Mouse (Mus musculus) left cerebral cortex, adult 8-10 months (tissue): ENCODE measurements around the gene Aldh1a1. TPM values are rescaled to one million over a fixed set of nuclear protein-coding genes. Genes with fewer than 3 reads are reported as not detected.
"Not testable (repeated sequence)": the region's sequence is repeated elsewhere in the genome, so short reads cannot be mapped to it uniquely, and the experiment has no call there.

Experiments
- DNase-seq, 2 experiments: peaks; one replicate each; pipeline ENCODE4 v3.0.0; 2022; ENCODE audit warnings: low spot score in 2 of 2
- total RNA-seq, 4 experiments: library from RNA; stranded (reverse); gene quantifications; 2 replicates each; pipeline ENCODE4 v1.2.4; 2022

Aldh1a1 gene
- total RNA-seq = 10 to 100 TPM; 42.2 to 57.1 (median 47.7) TPM

GRCm38 (mm10) chr19:20492491-20492890 lies at the start of gene Aldh1a1:
TSS of gene Aldh1a1 (plus strand) at chr19:20492715.
- DNase-seq = no peak

GRCm38 (mm10) chr19:20447807-20448206 lies 44.7 kb upstream of the Aldh1a1 start:
- no peak for DNase-seq

GRCm38 (mm10) chr19:20449546-20449945 lies 43.0 kb upstream of the Aldh1a1 start:
- DNase-seq = no peak

- no peak for DNase-seq
Measured at GRCm38 (mm10) chr19:20451045-20451444, 41.5 kb upstream of the Aldh1a1 start.

- no peak for DNase-seq
Measured at GRCm38 (mm10) chr19:20484497-20484896, 8.0 kb upstream of the Aldh1a1 start.

GRCm38 (mm10) chr19:20491950-20492349 lies 565 bp upstream of the Aldh1a1 start:
- DNase-seq = no peak

- DNase-seq = no peak
Measured at GRCm38 (mm10) chr19:20496476-20496875, 4.0 kb downstream of the Aldh1a1 start.

GRCm38 (mm10) chr19:20505359-20505758 lies 12.8 kb downstream of the Aldh1a1 start:
- DNase-seq = no peak

GRCm38 (mm10) chr19:20506936-20507615 lies 14.6 kb downstream of the Aldh1a1 start:
- no peak for DNase-seq

GRCm38 (mm10) chr19:20508609-20509008 lies 16.1 kb downstream of the Aldh1a1 start:
- DNase-seq = no peak

GRCm38 (mm10) chr19:20511971-20512370 lies 19.5 kb downstream of the Aldh1a1 start:
- no peak for DNase-seq

- no peak for DNase-seq
Measured at GRCm38 (mm10) chr19:20513181-20513580, 20.7 kb downstream of the Aldh1a1 start.

- DNase-seq = no peak
Measured at GRCm38 (mm10) chr19:20513688-20514361, 21.3 kb downstream of the Aldh1a1 start.

GRCm38 (mm10) chr19:20516481-20516880 lies 24.0 kb downstream of the Aldh1a1 start:
- no peak for DNase-seq

- not testable (repeated sequence) for DNase-seq
Measured at GRCm38 (mm10) chr19:20529156-20529555, 36.6 kb downstream of the Aldh1a1 start.

- no peak for DNase-seq
Measured at GRCm38 (mm10) chr19:20529921-20530696, 37.6 kb downstream of the Aldh1a1 start.

GRCm38 (mm10) chr19:20536538-20536937 lies 44.0 kb downstream of the Aldh1a1 start:
- peak; percentile 45 to 76 for DNase-seq

GRCm38 (mm10) chr19:20541044-20541443 lies 48.5 kb downstream of the Aldh1a1 start:
- no peak for DNase-seq

- no peak for DNase-seq
Measured at GRCm38 (mm10) chr19:20541924-20542323, 49.4 kb downstream of the Aldh1a1 start.

GRCm38 (mm10) chr19:20543816-20544215 lies 51.3 kb downstream of the Aldh1a1 start:
- no peak for DNase-seq

- no peak for DNase-seq
Measured at GRCm38 (mm10) chr19:20544941-20545340, 52.4 kb downstream of the Aldh1a1 start.

- no peak for DNase-seq
Measured at GRCm38 (mm10) chr19:20547025-20547424, 54.5 kb downstream of the Aldh1a1 start.
